Mouse (Mus musculus) ovary, adult 2 months (tissue): ENCODE results near the gene Zfp758. TPM values are rescaled to one million over a fixed set of nuclear protein-coding genes. Genes with fewer than 3 reads are reported as not detected.

Experiments used
- polyA plus RNA-seq: library from polyadenylated mRNA; depleted of rRNA; stranded (reverse); fragments of >200 nt; gene quantifications from 2 replicates; pipeline ENCODE4 v1.2.3, GENCODE M21; 2012; rRNA removed

Zfp758 gene
- polyA plus RNA-seq, result 0.24 and 0.37 TPM in 2 replicates

GRCm38 (mm10) chr17:22361101-22361781, at the start of gene Zfp758, which contains the start of gene Zfp944:
Zfp758 (plus strand) TSS chr17:22361453.
Zfp944 (minus strand) TSS chr17:22361400.

GRCm38 (mm10) chr17:22314730-22315226, 46.5 kb upstream of the Zfp758 start, which contains the start of gene CT030661.1:
CT030661.1 (minus strand) TSS chr17:22314837.

GRCm38 (mm10) chr17:22423952-22424617, 62.8 kb downstream of the Zfp758 start, which contains the start of gene Zfp946:
Zfp946 (plus strand) TSS chr17:22424222.

Other genes with a start within 250 kb of the Zfp758 start
- gene Zfp947, start 195.3 kb upstream of the Zfp758 start, polyA plus RNA-seq, result 0.05 and 0.08 TPM in 2 replicates
- 0.06 and 0.07 TPM in 2 replicates for gene Zfp994, start 135.8 kb upstream of the Zfp758 start, polyA plus RNA-seq
- gene CT030661.1, start 46.6 kb upstream of the Zfp758 start, polyA plus RNA-seq, result 0.35 and 0.36 TPM in 2 replicates
- gene Zfp944, start 53 bp upstream of the Zfp758 start, polyA plus RNA-seq, result 2.2 and 3.1 TPM in 2 replicates
- gene Zfp946, start 62.8 kb downstream of the Zfp758 start, polyA plus RNA-seq, result 0.68 and 1.5 TPM in 2 replicates
- gene Vmn2r111, start 212.0 kb downstream of the Zfp758 start, polyA plus RNA-seq, result not detected in 2 replicates
- not detected in 2 replicates for gene Vmn2r112, start 239.5 kb downstream of the Zfp758 start, polyA plus RNA-seq